Mouse (Mus musculus) cerebellum, adult 2 months (tissue): ENCODE measurements at regions not wholly inside any gene's neighbourhood (a gene's known extent, or its start where the extent isn't known, plus 50 kb on each side); places are given as distances from the start of the nearest gene placed in this dataset.

Experiments
- DNase-seq, 2 experiments: peaks; one replicate each; pipeline ENCODE4 v3.0.0; 2021
- H3K27ac ChIP-seq: fragments of 200-500 bp; 2 replicates; pipeline ENCODE4 v1.5.1; 2012; ENCODE audit warnings: low read length, control low read depth, inconsistent platforms; ENCODE audit not compliant: insufficient read depth
- H3K27me3 ChIP-seq: fragments of 200-500 bp; 2 replicates; pipeline ENCODE4 v1.6.1; 2012; ENCODE audit warnings: inconsistent platforms, mild to moderate bottlenecking, low read length, moderate library complexity; ENCODE audit not compliant: control insufficient read depth, insufficient read depth
- H3K4me1 ChIP-seq: fragments of 200-500 bp; 2 replicates; pipeline ENCODE4 v1.6.1; 2011; ENCODE audit warnings: low read length; ENCODE audit not compliant: control insufficient read depth, insufficient read depth
- H3K4me3 ChIP-seq: fragments of 200-500 bp; replicated peaks from 2 replicates; pipeline ENCODE3; 2011; ENCODE audit warnings: mild to moderate bottlenecking, low read depth, low read length, control low read depth; ENCODE audit not compliant: insufficient read depth
- CTCF ChIP-seq: fragments of 200-500 bp; IDR thresholded peaks from 2 replicates; pipeline ENCODE4 v1.5.1; 2011; ENCODE audit warnings: low read depth, mild to moderate bottlenecking, control low read depth, low read length, moderate library complexity, borderline replicate concordance; ENCODE audit not compliant: insufficient read depth
- POLR2A ChIP-seq: fragments of 200-500 bp; IDR thresholded peaks from 2 replicates; pipeline ENCODE4 v1.6.1; 2011; ENCODE audit warnings: low read length, control low read depth, borderline replicate concordance; ENCODE audit not compliant: insufficient read depth
- WGBS: fragments of 180-500 bp; shearing (Covaris S2); methylation state at CpG from one replicate; pipeline ENCODE4 v1.1.7; 2018; 5-methylcytosine and 5-hydroxymethylcytosine counted together

- no peaks in the 10 kb centered on the region for H3K27me3 ChIP-seq
- H3K4me1 ChIP-seq, result no peaks in the 10 kb centered on the region
- no peak overlapping the region for H3K27ac ChIP-seq
- 82% methylated on average over 10 of the region's 10 CpGs for WGBS
- H3K4me3 ChIP-seq, result no peak overlapping the region
- no peak for DNase-seq
- TF ChIP-seq POLR2A, result no peak
- TF ChIP-seq CTCF, result no peak
Observed at GRCm38 (mm10) chr10:14216191-14216992, 250.5 kb downstream of the Hivep2 start.

- H3K4me1 ChIP-seq, result no peaks in the 10 kb centered on the region
- 83% methylated on average over 4 of the region's 4 CpGs for WGBS
- TF ChIP-seq CTCF (no peak), POLR2A (no peak)
- DNase-seq, result no peak
- no peak overlapping the region for H3K27ac ChIP-seq
- no peaks in the 10 kb centered on the region for H3K27me3 ChIP-seq
- H3K4me3 ChIP-seq, result no peak overlapping the region
Observed at GRCm38 (mm10) chr10:14215512-14215911, 249.6 kb downstream of the Hivep2 start.

DNA sequence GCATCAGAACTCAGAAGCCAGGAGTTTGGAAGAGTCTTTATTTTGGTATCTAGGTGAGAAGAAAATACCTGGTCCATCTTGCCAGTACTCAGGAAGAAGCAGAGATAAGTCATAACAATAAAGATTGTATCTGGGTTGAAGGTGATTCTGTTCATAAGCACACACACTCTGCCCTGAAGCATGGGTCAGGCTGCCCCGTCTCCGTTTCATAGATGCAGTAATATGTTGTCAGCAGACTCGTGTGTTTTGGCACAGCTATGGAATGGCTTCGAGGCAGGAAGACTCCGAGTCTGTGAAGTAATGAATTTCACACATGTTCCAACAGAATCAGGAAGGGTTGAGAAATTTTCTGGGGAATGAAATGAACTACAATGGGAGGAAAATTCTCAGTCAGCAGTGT is 247.7 kb downstream of the Hivep2 start:
- H3K27me3 ChIP-seq, result no peaks in the 10 kb centered on the region
- no peak for DNase-seq
- no peak for TF ChIP-seq POLR2A
- TF ChIP-seq CTCF, result no peak
- no peak overlapping the region for H3K27ac ChIP-seq
- no peaks in the 10 kb centered on the region for H3K4me1 ChIP-seq
- WGBS, result 83% methylated on average over 5 of the region's 5 CpGs
- H3K4me3 ChIP-seq, result no peak overlapping the region

DNA sequence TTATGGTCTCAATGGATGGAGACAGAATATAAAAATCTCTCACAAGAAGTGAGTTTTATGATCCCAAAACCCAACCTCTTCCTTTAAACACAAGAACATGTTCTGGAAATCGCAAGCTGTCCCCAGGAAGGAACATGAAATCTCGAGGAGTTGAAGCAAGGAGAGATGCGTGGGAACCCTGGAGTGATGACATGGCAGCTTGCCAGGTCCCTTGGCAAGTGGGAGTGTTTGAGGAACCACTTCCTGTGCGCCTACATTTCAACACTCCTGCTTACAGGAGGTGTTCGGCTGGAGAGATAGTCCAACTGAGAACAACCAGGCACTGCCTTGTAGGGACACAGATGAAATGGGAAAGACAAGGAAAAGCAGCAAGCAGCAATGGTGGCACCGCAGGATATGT is 246.1 kb downstream of the Hivep2 start:
- 24% methylated on average over 6 of the region's 6 CpGs for WGBS
- no peak for DNase-seq
- Histone ChIP-seq H3K4me1 (no peaks in the 10 kb centered on the region), H3K27me3 (no peaks in the 10 kb centered on the region), H3K27ac (no peak overlapping the region), H3K4me3 (no peak overlapping the region)
- TF ChIP-seq CTCF, result no peak
- TF ChIP-seq POLR2A, result no peak

- WGBS, result 66% methylated on average over 6 of the region's 6 CpGs
- H3K27ac ChIP-seq, result no peak overlapping the region
- TF ChIP-seq POLR2A, result no peak
- no peak for TF ChIP-seq CTCF
- H3K4me1 ChIP-seq, result no peaks in the 10 kb centered on the region
- no peak overlapping the region for H3K4me3 ChIP-seq
- no peaks in the 10 kb centered on the region for H3K27me3 ChIP-seq
- DNase-seq, result no peak
Observed at GRCm38 (mm10) chr10:14211481-14211880, 245.6 kb downstream of the Hivep2 start.

- Histone ChIP-seq H3K27me3 (no peaks in the 10 kb centered on the region), H3K4me1 (no peaks in the 10 kb centered on the region), H3K4me3 (no peak overlapping the region), H3K27ac (no peak overlapping the region)
- WGBS, result 73% methylated on average over 8 of the region's 8 CpGs
- TF ChIP-seq POLR2A (no peak), CTCF (no peak)
- DNase-seq, result no peak
Observed at GRCm38 (mm10) chr10:14210445-14210844, 244.6 kb downstream of the Hivep2 start.

- Histone ChIP-seq H3K4me3 (no peak overlapping the region), H3K4me1 (no peaks in the 10 kb centered on the region), H3K27me3 (no peaks in the 10 kb centered on the region), H3K27ac (no peak overlapping the region)
- DNase-seq, result no peak
- TF ChIP-seq POLR2A, result no peak
- whole genome bisulfite sequencing, result 94% methylated on average over 6 of the region's 6 CpGs
Observed at GRCm38 (mm10) chr10:14210045-14210444, 244.2 kb downstream of the Hivep2 start.

- DNase-seq, result no peak
- H3K27ac ChIP-seq, result no peak overlapping the region
- no peaks in the 10 kb centered on the region for H3K4me1 ChIP-seq
- no peak for TF ChIP-seq CTCF
- WGBS, result 55% methylated on average over 6 of the region's 6 CpGs
- no peak overlapping the region for H3K4me3 ChIP-seq
- no peaks in the 10 kb centered on the region for H3K27me3 ChIP-seq
Observed at GRCm38 (mm10) chr10:14208206-14208605, 242.3 kb downstream of the Hivep2 start.
